Mouse (Mus musculus) forebrain, embryonic 16.5 days (tissue): ENCODE results near the gene Schip1. TPM values are rescaled to one million over a fixed set of nuclear protein-coding genes. Genes with fewer than 3 reads are reported as not detected.
A peak's percentile ranks its signal among the peaks of the same experiment; 100 is the strongest.

Source experiments
- ATAC-seq: fragments of 200-750 bp; cut with Nextera tagmentation; 2 replicates; pipeline ENCODE4 v1.8.0; 2017; ENCODE audit warnings: mild to moderate bottlenecking, moderate library complexity
- H3K27ac ChIP-seq: fragments of 300-500 bp; sonication (generic); 2 replicates; pipeline ENCODE4 v1.5.1; 2014; ENCODE audit warnings: low read length, control low read depth
- H3K27me3 ChIP-seq: fragments of 300-500 bp; sonication (generic); replicated peaks from 2 replicates; pipeline ENCODE4 v1.6.1; 2014; ENCODE audit warnings: low read length; ENCODE audit not compliant: control insufficient read depth, insufficient read depth
- H3K36me3 ChIP-seq: fragments of 300-500 bp; sonication (generic); 2 replicates; pipeline ENCODE4 v1.6.1; 2014; ENCODE audit not compliant: control insufficient read depth, insufficient read depth
- H3K4me1 ChIP-seq: fragments of 300-500 bp; sonication (generic); replicated peaks from 2 replicates; pipeline ENCODE4 v1.6.1; 2014; ENCODE audit warnings: low read length; ENCODE audit not compliant: control insufficient read depth, insufficient read depth
- H3K4me2 ChIP-seq: fragments of 300-500 bp; sonication (generic); 2 replicates; pipeline ENCODE4 v1.6.1; 2014; ENCODE audit warnings: mild to moderate bottlenecking, low read length, control low read depth
- H3K4me3 ChIP-seq: fragments of 300-500 bp; sonication (generic); replicated peaks from 2 replicates; pipeline ENCODE4 v1.5.1; 2014; ENCODE audit warnings: mild to moderate bottlenecking, low read length, control low read depth
- H3K9ac ChIP-seq: fragments of 300-500 bp; sonication (generic); replicated peaks from 2 replicates; pipeline ENCODE4 v1.6.1; 2014; ENCODE audit warnings: low read depth, low read length, control low read depth
- H3K9me3 ChIP-seq: fragments of 300-500 bp; sonication (generic); 2 replicates; pipeline ENCODE4 v1.6.1; 2016; ENCODE audit warnings: low read length; ENCODE audit not compliant: control insufficient read depth
- WGBS: fragments of 180-500 bp; shearing (Covaris S2); extraction: QIAGEN DNeasy Blood & Tissue Kit; methylation state at CpG from one replicate; pipeline ENCODE4 v1.1.7; 2014; 5-methylcytosine and 5-hydroxymethylcytosine counted together
- polyA plus RNA-seq: library from polyadenylated mRNA; unstranded; fragments of >200 nt; fragmentation: Nextera tagmentation; extraction: Ambion mirVana; gene quantifications from 2 replicates; pipeline ENCODE4 v1.2.1, GENCODE M21; 2015

Gene Schip1
- polyA plus RNA-seq, 1 experiment from 2014 or later = 173 TPM

DNA sequence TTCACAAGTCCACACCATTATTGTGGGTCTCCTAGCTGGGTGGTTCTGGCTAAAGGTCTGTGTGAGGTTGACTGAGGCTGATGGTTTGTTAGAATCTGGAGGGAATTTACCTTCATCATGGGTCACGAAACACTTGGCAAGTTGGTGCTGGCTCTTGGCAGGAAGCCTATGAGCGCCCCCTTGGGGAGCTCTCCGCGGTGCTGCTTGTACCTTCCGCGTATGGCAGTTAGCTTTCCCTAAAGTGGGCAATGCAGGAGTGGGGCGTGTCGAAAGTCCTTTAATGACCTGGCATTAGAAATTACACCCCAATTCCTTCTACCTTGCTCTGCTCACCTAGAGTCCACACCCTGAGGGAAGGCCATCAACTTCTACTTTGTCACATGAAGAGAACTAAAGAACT, 122.9 kb downstream of the Schip1 start:
- Histone ChIP-seq H3K9ac (no peak overlapping the region), H3K36me3 (no peaks in the 10 kb centered on the region), H3K27me3 (no peaks in the 10 kb centered on the region), H3K4me2 (no peak overlapping the region), H3K9me3 (no peaks in the 10 kb centered on the region), H3K27ac (no peak overlapping the region), H3K4me3 (no peak overlapping the region), H3K4me1 (0 out of 2 replicates have a peak, but pooled peaks cover 6% of the 10 kb centered on the region)
- ATAC-seq = no peak
- 61% methylated on average over 8 of the region's 8 CpGs for WGBS

DNA sequence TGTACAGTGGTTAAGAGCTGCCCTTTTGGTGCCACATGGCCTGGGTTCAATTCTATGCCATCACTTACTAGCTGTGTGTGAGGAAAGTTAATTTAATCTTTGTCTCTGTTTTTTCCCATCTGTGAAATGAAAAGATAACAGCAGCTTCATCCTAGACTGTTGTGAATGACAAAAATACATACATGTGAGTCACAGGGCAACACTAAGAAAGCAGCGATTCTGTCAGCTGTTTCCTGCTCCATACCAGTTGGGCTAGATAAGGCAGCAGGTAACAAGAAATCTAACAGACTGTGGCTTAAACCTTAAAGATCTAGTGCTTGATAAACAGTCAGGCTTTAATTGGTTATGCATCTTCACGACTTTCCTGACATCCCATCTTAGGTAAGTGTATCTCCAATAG, 124.5 kb downstream of the Schip1 start:
- H3K27me3 ChIP-seq = no peaks in the 10 kb centered on the region
- H3K4me3 ChIP-seq = no peak overlapping the region
- 0 out of 2 replicates have a peak, but pooled peaks cover 6% of the 10 kb centered on the region for H3K4me1 ChIP-seq
- WGBS = 88% methylated on average over 2 of the region's 2 CpGs
- ATAC-seq = no peak
- H3K4me2 ChIP-seq = no peak overlapping the region
- H3K9me3 ChIP-seq = no peaks in the 10 kb centered on the region
- H3K9ac ChIP-seq = no peak overlapping the region
- no peak overlapping the region for H3K27ac ChIP-seq
- no peaks in the 10 kb centered on the region for H3K36me3 ChIP-seq

DNA sequence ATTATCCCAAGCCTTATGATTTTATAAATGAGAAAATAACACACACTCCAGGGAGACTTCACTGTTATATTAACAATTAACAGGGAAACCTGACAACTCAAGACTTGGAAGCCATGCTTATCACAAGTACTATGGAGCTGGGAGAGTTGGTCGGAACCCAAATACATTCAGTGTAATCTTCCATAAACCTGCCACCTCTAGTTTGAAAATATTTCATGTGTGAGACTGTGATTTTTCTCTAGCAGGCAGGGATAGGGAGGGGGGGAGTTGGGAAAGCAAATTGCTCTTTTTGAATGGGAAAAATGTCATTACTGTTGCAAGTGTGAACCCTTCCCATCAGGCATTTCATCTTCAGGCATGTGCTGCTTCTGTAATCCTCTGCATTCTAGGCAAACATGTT, 132.3 kb downstream of the Schip1 start:
- H3K9me3 ChIP-seq = no peaks in the 10 kb centered on the region
- H3K36me3 ChIP-seq = no peaks in the 10 kb centered on the region
- H3K4me2 ChIP-seq = no peak overlapping the region
- no peaks in the 10 kb centered on the region for H3K27me3 ChIP-seq
- peak; percentile 29; the same call in 1 of the 2 replicates for ATAC-seq
- no peak overlapping the region for H3K9ac ChIP-seq
- no peak overlapping the region for H3K4me3 ChIP-seq
- H3K27ac ChIP-seq = no peak overlapping the region
- 78% methylated on average over 1 of the region's 1 CpGs for WGBS
- H3K4me1 ChIP-seq = peaks cover 11% of the 10 kb centered on the region

DNA sequence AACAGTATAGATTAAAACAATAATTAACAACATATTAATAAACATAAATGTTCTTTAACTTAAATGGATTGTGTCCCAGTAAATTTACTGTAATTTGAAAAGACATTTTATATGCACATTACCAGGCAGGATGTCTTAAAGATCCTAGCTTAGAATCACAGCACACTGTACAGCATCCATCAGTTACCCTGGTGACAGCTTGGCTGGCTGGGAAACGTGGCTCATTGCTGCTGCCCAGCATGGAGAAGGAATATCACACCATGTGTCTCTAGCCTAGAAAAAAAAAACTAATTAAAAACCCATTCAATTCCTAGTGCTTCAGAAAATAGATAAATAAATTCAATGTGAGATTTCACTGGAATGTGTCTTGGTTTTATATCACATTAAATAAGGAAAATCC, 136.6 kb downstream of the Schip1 start:
- Histone ChIP-seq H3K4me2 (no peak overlapping the region), H3K9me3 (no peaks in the 10 kb centered on the region), H3K4me3 (no peak overlapping the region), H3K36me3 (no peaks in the 10 kb centered on the region), H3K27ac (no peak overlapping the region), H3K9ac (no peak overlapping the region), H3K4me1 (peaks cover 21% of the 10 kb centered on the region), H3K27me3 (no peaks in the 10 kb centered on the region)
- WGBS = 0% methylated on average over 1 of the region's 1 CpGs
- peak; percentile 87 for ATAC-seq

DNA sequence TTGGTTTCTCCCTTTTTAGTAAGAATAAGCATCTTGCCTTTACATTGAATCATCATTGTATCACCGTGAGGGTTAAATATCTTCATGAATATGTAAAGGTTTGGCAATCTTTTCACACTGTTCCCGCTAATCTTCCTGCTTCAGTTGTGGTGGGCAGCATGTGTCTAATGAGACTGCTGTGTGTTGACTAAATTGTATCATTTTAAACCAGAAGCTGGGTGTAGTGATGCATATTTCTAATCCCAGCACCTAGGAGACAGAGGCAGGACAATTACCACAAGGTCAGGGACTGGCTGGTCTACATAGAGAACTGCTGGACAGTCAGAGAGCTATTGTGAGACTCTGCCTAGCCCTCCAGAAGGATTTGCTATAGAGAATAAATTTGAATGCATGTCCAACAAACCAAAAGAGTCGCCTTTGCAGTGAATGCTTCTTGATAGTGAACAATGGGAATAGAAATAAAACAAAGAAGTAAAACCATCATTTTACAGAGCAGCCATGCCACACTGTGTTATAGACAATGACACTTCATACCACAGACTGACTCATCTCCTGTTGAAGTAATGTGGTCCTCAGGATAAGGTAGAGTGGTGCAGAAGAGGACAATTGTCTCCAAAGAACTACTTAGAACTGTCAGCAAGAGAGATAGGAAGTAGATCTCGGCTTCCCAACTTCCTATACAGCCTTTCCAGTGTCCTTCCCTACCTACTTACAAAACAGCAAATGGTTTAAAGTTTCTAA, 137.7 kb downstream of the Schip1 start:
- H3K36me3 ChIP-seq = no peaks in the 10 kb centered on the region
- WGBS = 17% methylated on average over 4 of the region's 4 CpGs
- no peak overlapping the region for H3K4me3 ChIP-seq
- no peaks in the 10 kb centered on the region for H3K9me3 ChIP-seq
- ATAC-seq = peak; percentile 43; the same call in 1 of the 2 replicates
- no peak overlapping the region for H3K27ac ChIP-seq
- no peaks in the 10 kb centered on the region for H3K27me3 ChIP-seq
- H3K4me1 ChIP-seq = peaks cover 17% of the 10 kb centered on the region
- H3K9ac ChIP-seq = no peak overlapping the region
- H3K4me2 ChIP-seq = no peak overlapping the region

GRCm38 (mm10) chr3:68203934-68204467, 139.4 kb downstream of the Schip1 start:
- no peak overlapping the region for H3K4me3 ChIP-seq
- no peak overlapping the region for H3K9ac ChIP-seq
- H3K4me1 ChIP-seq = peaks cover 20% of the 10 kb centered on the region
- 30% methylated on average over 4 of the region's 4 CpGs for WGBS
- H3K4me2 ChIP-seq = no peak overlapping the region
- ATAC-seq = no peak
- no peaks in the 10 kb centered on the region for H3K36me3 ChIP-seq
- no peaks in the 10 kb centered on the region for H3K9me3 ChIP-seq
- H3K27ac ChIP-seq = no peak overlapping the region
- H3K27me3 ChIP-seq = no peaks in the 10 kb centered on the region

DNA sequence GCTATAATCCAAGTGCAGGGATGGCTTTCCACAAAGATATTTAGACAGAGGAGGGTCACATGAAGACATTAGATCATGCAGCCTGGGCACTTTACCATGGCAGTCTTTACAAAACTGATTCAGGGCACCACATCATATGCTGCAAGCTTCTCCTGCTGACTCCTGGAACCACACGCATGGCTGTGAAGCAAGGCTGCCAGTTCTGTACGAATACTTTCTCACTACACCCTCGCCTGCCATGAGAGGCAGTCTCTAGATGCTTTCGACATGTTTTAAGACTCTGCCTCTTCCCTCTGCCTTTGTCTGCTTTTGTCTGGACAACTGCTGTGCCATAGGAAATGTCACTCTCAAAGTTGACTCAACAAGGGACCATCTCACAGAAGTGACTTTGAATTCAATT, 145.8 kb downstream of the Schip1 start:
- Histone ChIP-seq H3K4me3 (no peak overlapping the region), H3K9ac (no peak overlapping the region), H3K27ac (no peak overlapping the region), H3K4me2 (no peak overlapping the region), H3K9me3 (no peaks in the 10 kb centered on the region), H3K4me1 (peaks cover 3% of the 10 kb centered on the region; the same call in 1 of the 2 replicates), H3K36me3 (no peaks in the 10 kb centered on the region), H3K27me3 (no peaks in the 10 kb centered on the region)
- 58% methylated on average over 4 of the region's 4 CpGs for WGBS
- no peak for ATAC-seq

- Histone ChIP-seq H3K9me3 (no peaks in the 10 kb centered on the region), H3K4me1 (no peaks in the 10 kb centered on the region), H3K36me3 (no peaks in the 10 kb centered on the region), H3K27ac (no peak overlapping the region), H3K9ac (no peak overlapping the region), H3K4me3 (no peak overlapping the region), H3K4me2 (no peak overlapping the region), H3K27me3 (no peaks in the 10 kb centered on the region)
- ATAC-seq = no peak
- 98% methylated on average over 3 of the region's 3 CpGs for WGBS
Measured at GRCm38 (mm10) chr3:68221452-68221851, 156.8 kb downstream of the Schip1 start.

DNA sequence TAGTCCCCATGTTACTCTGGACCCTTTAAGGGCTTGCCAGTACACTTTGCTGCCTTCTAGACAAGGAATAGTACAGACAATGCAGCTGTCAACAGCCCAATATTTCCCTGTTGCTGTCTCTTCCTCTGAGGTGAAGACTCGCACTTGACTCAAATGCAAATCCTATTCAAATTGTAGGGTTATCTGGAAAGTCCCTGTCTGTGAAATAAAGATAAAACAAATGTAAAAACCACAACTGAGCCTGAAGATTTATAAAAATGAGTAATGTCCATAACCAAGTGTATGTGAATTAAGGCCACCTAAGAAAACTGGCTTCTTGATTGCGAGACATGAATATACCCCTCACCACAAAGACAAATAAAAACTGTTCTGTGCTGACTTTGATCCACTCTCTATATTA, 175.3 kb downstream of the Schip1 start:
- no peaks in the 10 kb centered on the region for H3K4me1 ChIP-seq
- no peak overlapping the region for H3K4me3 ChIP-seq
- no peak for ATAC-seq
- no peaks in the 10 kb centered on the region for H3K27me3 ChIP-seq
- H3K27ac ChIP-seq = no peak overlapping the region
- H3K9me3 ChIP-seq = no peaks in the 10 kb centered on the region
- H3K4me2 ChIP-seq = no peak overlapping the region
- no peak overlapping the region for H3K9ac ChIP-seq
- H3K36me3 ChIP-seq = no peaks in the 10 kb centered on the region
- 91% methylated on average over 2 of the region's 2 CpGs for WGBS
